In genomic region chr6:101283891-101284290, GRCm38 (mm10) we compare ENCODE assay signal across 29 mouse cellular contexts.
A peak's percentile ranks its signal among the peaks of the same experiment; 100 is the strongest.
DNase-seq lines count a peak whose midpoint lies in the region; ATAC-seq lines count a peak whose summit lies in the region.
"Had no signal": no experiment of that assay in that cellular context is flagged by ENCODE, and none has a peak within 500 bp of the region (broad histone marks: within the 10 kb centered on the region; RNA-seq: fewer than 3 reads in every experiment).

No protein-coding gene starts in this region.

- no peaks in the 10 kb centered on the region for H3K27me3 ChIP-seq in heart, embryonic 15.5 days
- no peaks in the 10 kb centered on the region for H3K27me3 ChIP-seq in lung, embryonic 16.5 days (ENCODE audit: control insufficient read depth, insufficient read depth, low read depth, low read length)
- no peaks in the 10 kb centered on the region for H3K27me3 ChIP-seq in stomach, embryonic 15.5 days (replicated peaks)
- H3K27me3 ChIP-seq: kidney, embryonic 15.5 days; limb, embryonic 15.5 days; liver, embryonic 15.5 days; neural tube, embryonic 12.5 days; Patski had no signal

- ATAC-seq in frontal cortex, adult (ENCODE audit: low TSS enrichment): peak; percentile 42; the same call in 1 of the 2 replicates
- ATAC-seq in heart, embryonic 15.5 days (replicated peaks; ENCODE audit: insufficient number of reproducible peaks, insufficient read depth, low FRiP score, low read depth): no peak
- ATAC-seq in lung, embryonic 16.5 days (ENCODE audit: low read depth): no peak
- no peak for ATAC-seq in stomach, embryonic 15.5 days (ENCODE audit: insufficient read depth, low FRiP score, low read depth)
- ATAC-seq: Patski had no signal

- H3K36me3 ChIP-seq in heart, embryonic 15.5 days: no peaks in the 10 kb centered on the region
- H3K36me3 ChIP-seq in lung, embryonic 16.5 days (ENCODE audit: control insufficient read depth, insufficient read depth, low read length): no peaks in the 10 kb centered on the region
- no peaks in the 10 kb centered on the region for H3K36me3 ChIP-seq in stomach, embryonic 15.5 days
- H3K36me3 ChIP-seq: hindbrain, embryonic 13.5 days; kidney, embryonic 15.5 days; limb, embryonic 15.5 days; liver, embryonic 15.5 days; neural tube, embryonic 12.5 days had no signal

- H3K4me1 ChIP-seq in heart, embryonic 15.5 days (replicated peaks): peaks cover 57% of the 10 kb centered on the region
- peaks cover 57% of the 10 kb centered on the region for H3K4me1 ChIP-seq in lung, embryonic 16.5 days (replicated peaks; ENCODE audit: control insufficient read depth, insufficient read depth, low read length)
- H3K4me1 ChIP-seq in stomach, embryonic 15.5 days: peaks cover 19% of the 10 kb centered on the region; the same call in 1 of the 2 replicates
- H3K4me1 ChIP-seq: liver, embryonic 15.5 days had no signal

- no peak overlapping the region for H3K4me3 ChIP-seq in heart, embryonic 15.5 days
- H3K4me3 ChIP-seq in lung, embryonic 16.5 days (ENCODE audit: low read length): no peak overlapping the region
- H3K4me3 ChIP-seq in stomach, embryonic 15.5 days (replicated peaks): no peak overlapping the region
- H3K4me3 ChIP-seq: hindbrain, embryonic 13.5 days; kidney, embryonic 15.5 days; layer of hippocampus, adult 2 months; limb, embryonic 15.5 days; liver, embryonic 15.5 days; myocyte; neural tube, embryonic 12.5 days had no signal

- no peak overlapping the region for H3K4me2 ChIP-seq in heart, embryonic 15.5 days
- no peak overlapping the region for H3K4me2 ChIP-seq in lung, embryonic 16.5 days (ENCODE audit: low read depth, low read length)
- H3K4me2 ChIP-seq in stomach, embryonic 15.5 days: no peak overlapping the region
- H3K4me2 ChIP-seq: heart, embryonic 11.5 days; hindbrain, embryonic 13.5 days; kidney, embryonic 15.5 days; limb, embryonic 15.5 days; liver, embryonic 15.5 days; lung, embryonic 14.5 days; midbrain, embryonic 11.5 days; neural tube, embryonic 12.5 days had no signal

- peak overlapping the region; percentile 21; the same call in 1 of the 2 replicates for H3K27ac ChIP-seq in heart, embryonic 15.5 days
- 0 out of 2 replicates have a peak overlapping the region, but pooled peaks have one; percentile 12 for H3K27ac ChIP-seq in lung, embryonic 16.5 days (ENCODE audit: low read length)
- peak overlapping the region; percentile 17; the same call in 1 of the 2 replicates for H3K27ac ChIP-seq in stomach, embryonic 15.5 days
- H3K27ac ChIP-seq: hindbrain, embryonic 13.5 days; kidney, embryonic 15.5 days; layer of hippocampus, adult 2 months; liver, embryonic 15.5 days; neural tube, embryonic 12.5 days had no signal

- no peak overlapping the region for H3K9ac ChIP-seq in heart, embryonic 15.5 days
- no peak overlapping the region for H3K9ac ChIP-seq in lung, embryonic 16.5 days (ENCODE audit: low read length)
- no peak overlapping the region for H3K9ac ChIP-seq in stomach, embryonic 15.5 days
- H3K9ac ChIP-seq: hindbrain, embryonic 13.5 days; kidney, embryonic 15.5 days; limb, embryonic 15.5 days; liver, embryonic 15.5 days; lung, embryonic 14.5 days; neural tube, embryonic 12.5 days had no signal

- no peaks in the 10 kb centered on the region for H3K9me3 ChIP-seq in heart, embryonic 15.5 days (replicated peaks)
- no peaks in the 10 kb centered on the region for H3K9me3 ChIP-seq in lung, embryonic 16.5 days (ENCODE audit: control insufficient read depth, low read length)
- H3K9me3 ChIP-seq in stomach, embryonic 15.5 days: no peaks in the 10 kb centered on the region
- H3K9me3 ChIP-seq: hindbrain, embryonic 13.5 days; kidney, embryonic 15.5 days; limb, embryonic 15.5 days; liver, embryonic 15.5 days; neural tube, embryonic 12.5 days had no signal

- 54% methylated on average over 3 of the region's 3 CpGs for WGBS in heart, embryonic 15.5 days
- WGBS in lung, embryonic 16.5 days: 58% methylated on average over 3 of the region's 3 CpGs
- 54% methylated on average over 3 of the region's 3 CpGs for WGBS in stomach, embryonic 15.5 days

- DNase-seq in frontal cortex, adult 2 months (ENCODE audit: extremely low spot score in 1 of 2, low spot score in 1 of 2): no peak
- DNase-seq in heart, postnatal 4 days: no peak
- no peak for DNase-seq in lung, postnatal 25 days (ENCODE audit: low spot score)
- no peak for DNase-seq in testis, postnatal 10 days (ENCODE audit: low spot score)
- DNase-seq: adrenal gland, postnatal 10 days; cerebellum, adult 8-10 months; cerebellum, postnatal 25 days; heart, postnatal 36 days; kidney, adult 11 months; kidney, postnatal 36 days; lung, embryonic 14.5 days; lung, postnatal 36 days; right cerebral cortex, postnatal 4 days; thymus, adult 2 months; thymus, postnatal 4 days had no signal
